Mouse (Mus musculus): ENCODE data around the gene Snrpa.

The Snrpa gene

GRCm38 (mm10) chr7:27198355-27198754 lies 2.3 kb upstream of the Snrpa start:
- no peak for DNase-seq

- DNase-seq, result no peak
Measured at GRCm38 (mm10) chr7:27197634-27198033, 1.6 kb upstream of the Snrpa start.

- no peak for DNase-seq
Measured at GRCm38 (mm10) chr7:27197136-27197535, 1.1 kb upstream of the Snrpa start.

- no peak for DNase-seq
Measured at GRCm38 (mm10) chr7:27193731-27194130, 2.3 kb downstream of the Snrpa start.

- no peak for DNase-seq
Measured at GRCm38 (mm10) chr7:27192434-27192833, 3.6 kb downstream of the Snrpa start.

GRCm38 (mm10) chr7:27189271-27189931 lies 6.7 kb downstream of the Snrpa start:
- DNase-seq, result no peak

- no peak for DNase-seq
Measured at GRCm38 (mm10) chr7:27185986-27186385, 10.1 kb downstream of the Snrpa start.

GRCm38 (mm10) chr7:27184964-27185363 lies 11.1 kb downstream of the Snrpa start:
- no peak for DNase-seq

GRCm38 (mm10) chr7:27182498-27182897 lies 13.6 kb downstream of the Snrpa start:
- no peak for DNase-seq

GRCm38 (mm10) chr7:27180837-27181695 lies 15.0 kb downstream of the Snrpa start, which contains the start of the genes Gm21983 and Mia:
Gene Gm21983, minus strand, starts transcription at chr7:27181086.
Gene Mia, minus strand, starts transcription at chr7:27181157.
- no peak for DNase-seq

GRCm38 (mm10) chr7:27180036-27180435 lies 16.0 kb downstream of the Snrpa start:
- DNase-seq, result no peak

GRCm38 (mm10) chr7:27179217-27179918 lies 16.7 kb downstream of the Snrpa start:
- DNase-seq, result no peak

GRCm38 (mm10) chr7:27178324-27179216 lies 17.5 kb downstream of the Snrpa start, which contains the start of gene Rab4b:
Gene Rab4b, minus strand, starts transcription at chr7:27178896.
- peak; percentile 99 for DNase-seq

GRCm38 (mm10) chr7:27177942-27178323 lies 18.1 kb downstream of the Snrpa start:
- DNase-seq, result no peak

GRCm38 (mm10) chr7:27174896-27175295 lies 21.2 kb downstream of the Snrpa start:
- DNase-seq, result no peak

GRCm38 (mm10) chr7:27174496-27174895 lies 21.6 kb downstream of the Snrpa start:
- DNase-seq, result no peak

GRCm38 (mm10) chr7:27170981-27171380 lies 25.1 kb downstream of the Snrpa start:
- DNase-seq, result no peak

- peak; percentile 26 for DNase-seq
Measured at GRCm38 (mm10) chr7:27168371-27168770, 27.7 kb downstream of the Snrpa start.

- peak; percentile 27 for DNase-seq
Measured at GRCm38 (mm10) chr7:27167475-27168094, 28.5 kb downstream of the Snrpa start.

GRCm38 (mm10) chr7:27166614-27167474 lies 29.2 kb downstream of the Snrpa start, which contains the start of gene Egln2:
Gene Egln2, minus strand, starts transcription at chr7:27166802.
- DNase-seq, result peak; percentile 94

- DNase-seq, result peak; percentile 83
Measured at GRCm38 (mm10) chr7:27166229-27166613, 29.9 kb downstream of the Snrpa start.
